Mouse (Mus musculus): ENCODE results near the gene Dcun1d1.

Dcun1d1 gene

GRCm38 (mm10) chr3:35897900-35898299 is 39.3 kb downstream of the Dcun1d1 start:
- H3K36me3 ChIP-seq (ENCODE audit: insufficient read depth, low read length), result peaks cover 16% of the 10 kb centered on the region
- H3K4me1 ChIP-seq (replicated peaks; ENCODE audit: low read depth, low read length), result peaks cover 5% of the 10 kb centered on the region; the same call in 1 of the 2 replicates
- no peak overlapping the region for H3K4me3 ChIP-seq (replicated peaks; ENCODE audit: low read length)
- H3K9me3 ChIP-seq (ENCODE audit: low read length), result peaks cover 5% of the 10 kb centered on the region
- no peaks in the 10 kb centered on the region for H3K27me3 ChIP-seq (ENCODE audit: insufficient read depth, low read length)
- no peak for TF ChIP-seq POU5F1 (IDR thresholded peaks at IDR 0.05; ENCODE audit: borderline replicate concordance, low read length)
- TF ChIP-seq NANOG (IDR thresholded peaks at IDR 0.05; ENCODE audit: borderline replicate concordance, low read length), result no peak
- no peak for TF ChIP-seq CTCF (conservative IDR thresholded peaks at IDR 0.05; ENCODE audit: low read length)

GRCm38 (mm10) chr3:35893156-35893555 is 44.1 kb downstream of the Dcun1d1 start:
- no peak overlapping the region for H3K4me3 ChIP-seq (replicated peaks; ENCODE audit: low read length)
- TF ChIP-seq POU5F1 (IDR thresholded peaks at IDR 0.05; ENCODE audit: borderline replicate concordance, low read length) (no peak), NANOG (IDR thresholded peaks at IDR 0.05; ENCODE audit: borderline replicate concordance, low read length) (no peak), CTCF (conservative IDR thresholded peaks at IDR 0.05; ENCODE audit: low read length) (no peak)
- no peaks in the 10 kb centered on the region for H3K9me3 ChIP-seq (ENCODE audit: low read length)
- H3K27me3 ChIP-seq (ENCODE audit: insufficient read depth, low read length), result no peaks in the 10 kb centered on the region
- peaks cover 8% of the 10 kb centered on the region; the same call in 1 of the 2 replicates for H3K36me3 ChIP-seq (ENCODE audit: insufficient read depth, low read length)
- H3K4me1 ChIP-seq (replicated peaks; ENCODE audit: low read depth, low read length), result peaks cover 26% of the 10 kb centered on the region

- Histone ChIP-seq H3K4me1 (replicated peaks; ENCODE audit: low read depth, low read length) (peaks cover 38% of the 10 kb centered on the region), H3K27me3 (ENCODE audit: insufficient read depth, low read length) (no peaks in the 10 kb centered on the region), H3K4me3 (replicated peaks; ENCODE audit: low read length) (no peak overlapping the region), H3K36me3 (ENCODE audit: insufficient read depth, low read length) (no peaks in the 10 kb centered on the region), H3K9me3 (ENCODE audit: low read length) (no peaks in the 10 kb centered on the region)
- TF ChIP-seq POU5F1 (IDR thresholded peaks at IDR 0.05; ENCODE audit: borderline replicate concordance, low read length) (no peak), CTCF (conservative IDR thresholded peaks at IDR 0.05; ENCODE audit: low read length) (no peak), NANOG (IDR thresholded peaks at IDR 0.05; ENCODE audit: borderline replicate concordance, low read length) (no peak)
Observed at GRCm38 (mm10) chr3:35891123-35891522, 46.1 kb downstream of the Dcun1d1 start.

- no peak for TF ChIP-seq NANOG (IDR thresholded peaks at IDR 0.05; ENCODE audit: borderline replicate concordance, low read length)
- TF ChIP-seq CTCF (conservative IDR thresholded peaks at IDR 0.05; ENCODE audit: low read length), result no peak
- TF ChIP-seq POU5F1 (IDR thresholded peaks at IDR 0.05; ENCODE audit: borderline replicate concordance, low read length), result no peak
- no peaks in the 10 kb centered on the region for H3K27me3 ChIP-seq (ENCODE audit: insufficient read depth, low read length)
- H3K4me3 ChIP-seq (replicated peaks; ENCODE audit: low read length), result no peak overlapping the region
- peaks cover 45% of the 10 kb centered on the region for H3K4me1 ChIP-seq (replicated peaks; ENCODE audit: low read depth, low read length)
- no peaks in the 10 kb centered on the region for H3K9me3 ChIP-seq (ENCODE audit: low read length)
- no peaks in the 10 kb centered on the region for H3K36me3 ChIP-seq (ENCODE audit: insufficient read depth, low read length)
Observed at GRCm38 (mm10) chr3:35889531-35889930, 47.7 kb downstream of the Dcun1d1 start.

- no peaks in the 10 kb centered on the region for H3K9me3 ChIP-seq (ENCODE audit: low read length)
- no peak overlapping the region for H3K4me3 ChIP-seq (replicated peaks; ENCODE audit: low read length)
Observed at GRCm38 (mm10) chr3:35883267-35883666, 54.0 kb downstream of the Dcun1d1 start.

GRCm38 (mm10) chr3:35849326-35849725 is 87.9 kb downstream of the Dcun1d1 start:
- peaks cover 47% of the 10 kb centered on the region for H3K36me3 ChIP-seq (ENCODE audit: insufficient read depth, low read length)
- no peak for TF ChIP-seq POU5F1 (IDR thresholded peaks at IDR 0.05; ENCODE audit: borderline replicate concordance, low read length)
- TF ChIP-seq CTCF (conservative IDR thresholded peaks at IDR 0.05; ENCODE audit: low read length), result no peak
- TF ChIP-seq NANOG (IDR thresholded peaks at IDR 0.05; ENCODE audit: borderline replicate concordance, low read length), result no peak
- H3K27me3 ChIP-seq (ENCODE audit: insufficient read depth, low read length), result no peaks in the 10 kb centered on the region
- no peaks in the 10 kb centered on the region for H3K4me1 ChIP-seq (replicated peaks; ENCODE audit: low read depth, low read length)
- H3K4me3 ChIP-seq (replicated peaks; ENCODE audit: low read length), result no peak overlapping the region
- H3K9me3 ChIP-seq (ENCODE audit: low read length), result no peaks in the 10 kb centered on the region

More at GRCm38 (mm10) chr3:35883267-35883666, 54.0 kb downstream of the Dcun1d1 start:
- Histone ChIP-seq H3K36me3 (ENCODE audit: insufficient read depth, low read length) (no peaks in the 10 kb centered on the region), H3K4me1 (replicated peaks; ENCODE audit: low read depth, low read length) (peaks cover 20% of the 10 kb centered on the region), H3K27me3 (ENCODE audit: insufficient read depth, low read length) (no peaks in the 10 kb centered on the region)
- TF ChIP-seq POU5F1 (IDR thresholded peaks at IDR 0.05; ENCODE audit: borderline replicate concordance, low read length) (no peak), CTCF (conservative IDR thresholded peaks at IDR 0.05; ENCODE audit: low read length) (0 out of 2 replicates have a peak, but pooled peaks have one; percentile 3)
